Mouse (Mus musculus): ENCODE measurements around the gene Usp44. TPM values are rescaled to one million over a fixed set of nuclear protein-coding genes. Genes with fewer than 3 reads are reported as not detected.
A peak's percentile ranks its signal among the peaks of the same experiment; 100 is the strongest.
"Not testable (repeated sequence)": the region's sequence is repeated elsewhere in the genome, so short reads cannot be mapped to it uniquely, and the experiment has no call there.

The Usp44 gene
- polyA plus RNA-seq, 1 experiment: not detected

GRCm38 (mm10) chr10:93833699-93834393, 2.5 kb downstream of the Usp44 start:
- Histone ChIP-seq H3K4me1 (ENCODE audit: control insufficient read depth, insufficient read depth, low read length) (peaks cover 11% of the 10 kb centered on the region), H3K4me3 (ENCODE audit: insufficient read depth, low read depth, low read length) (peak overlapping the region; percentile 59), H3K27ac (ENCODE audit: insufficient read depth, low read depth, low read length) (no peak overlapping the region)
- TF ChIP-seq POLR2A (IDR thresholded peaks at IDR 0.05; ENCODE audit: insufficient read depth, low read depth, low read length): no peak
- WGBS: 1% methylated on average over 75 of the region's 75 CpGs

- H3K4me1 ChIP-seq (ENCODE audit: control insufficient read depth, insufficient read depth, low read length): peaks cover 11% of the 10 kb centered on the region
- WGBS: 10% methylated on average over 13 of the region's 13 CpGs
- H3K4me3 ChIP-seq (ENCODE audit: insufficient read depth, low read depth, low read length): peak overlapping the region; percentile 59
- no peak overlapping the region for H3K27ac ChIP-seq (ENCODE audit: insufficient read depth, low read depth, low read length)
- TF ChIP-seq CTCF (IDR thresholded peaks at IDR 0.05; ENCODE audit: insufficient read depth, low read depth, low read length) (no peak), POLR2A (IDR thresholded peaks at IDR 0.05; ENCODE audit: insufficient read depth, low read depth, low read length) (no peak)
These were observed 3.0 kb downstream of the Usp44 start for GRCm38 (mm10) chr10:93834394-93834745.

- not testable (repeated sequence) for H3K4me3 ChIP-seq (ENCODE audit: insufficient read depth, low read depth, low read length); H3K27ac ChIP-seq (ENCODE audit: insufficient read depth, low read depth, low read length)
- 96% methylated on average over 7 of the region's 7 CpGs for WGBS
- peaks cover 11% of the 10 kb centered on the region for H3K4me1 ChIP-seq (ENCODE audit: control insufficient read depth, insufficient read depth, low read length)
These were observed 3.8 kb downstream of the Usp44 start for GRCm38 (mm10) chr10:93835115-93835514.

GRCm38 (mm10) chr10:93846706-93847105, 15.4 kb downstream of the Usp44 start:
- TF ChIP-seq POLR2A (IDR thresholded peaks at IDR 0.05; ENCODE audit: insufficient read depth, low read depth, low read length) (no peak), CTCF (IDR thresholded peaks at IDR 0.05; ENCODE audit: insufficient read depth, low read depth, low read length) (no peak)
- H3K4me1 ChIP-seq (ENCODE audit: control insufficient read depth, insufficient read depth, low read length): no peaks in the 10 kb centered on the region
- WGBS: 97% methylated on average over 13 of the region's 13 CpGs
- no peak overlapping the region for H3K27ac ChIP-seq (ENCODE audit: insufficient read depth, low read depth, low read length)
- H3K4me3 ChIP-seq (ENCODE audit: insufficient read depth, low read depth, low read length): no peak overlapping the region

GRCm38 (mm10) chr10:93855126-93855525, 23.8 kb downstream of the Usp44 start:
- Histone ChIP-seq H3K4me1 (ENCODE audit: control insufficient read depth, insufficient read depth, low read length) (no peaks in the 10 kb centered on the region), H3K27ac (ENCODE audit: insufficient read depth, low read depth, low read length) (no peak overlapping the region), H3K4me3 (ENCODE audit: insufficient read depth, low read depth, low read length) (no peak overlapping the region)
- TF ChIP-seq POLR2A (IDR thresholded peaks at IDR 0.05; ENCODE audit: insufficient read depth, low read depth, low read length): no peak
- no peak for TF ChIP-seq CTCF (IDR thresholded peaks at IDR 0.05; ENCODE audit: insufficient read depth, low read depth, low read length)
- 86% methylated on average over 9 of the region's 9 CpGs for WGBS

- no peaks in the 10 kb centered on the region for H3K4me1 ChIP-seq (ENCODE audit: control insufficient read depth, insufficient read depth, low read length)
- no peak overlapping the region for H3K27ac ChIP-seq (ENCODE audit: insufficient read depth, low read depth, low read length)
- H3K4me3 ChIP-seq (ENCODE audit: insufficient read depth, low read depth, low read length): no peak overlapping the region
- WGBS: 85% methylated on average over 6 of the region's 6 CpGs
- TF ChIP-seq CTCF (IDR thresholded peaks at IDR 0.05; ENCODE audit: insufficient read depth, low read depth, low read length): no peak
These were observed 24.7 kb downstream of the Usp44 start for GRCm38 (mm10) chr10:93856095-93856494.

GRCm38 (mm10) chr10:93868401-93868800, 37.0 kb downstream of the Usp44 start:
- no peak for TF ChIP-seq POLR2A (IDR thresholded peaks at IDR 0.05; ENCODE audit: insufficient read depth, low read depth, low read length)
- no peak for TF ChIP-seq CTCF (IDR thresholded peaks at IDR 0.05; ENCODE audit: insufficient read depth, low read depth, low read length)
- Histone ChIP-seq H3K4me3 (ENCODE audit: insufficient read depth, low read depth, low read length) (no peak overlapping the region), H3K4me1 (ENCODE audit: control insufficient read depth, insufficient read depth, low read length) (no peaks in the 10 kb centered on the region), H3K27ac (ENCODE audit: insufficient read depth, low read depth, low read length) (no peak overlapping the region)
- WGBS: 93% methylated on average over 7 of the region's 7 CpGs

- Histone ChIP-seq H3K4me1 (ENCODE audit: control insufficient read depth, insufficient read depth, low read length) (no peaks in the 10 kb centered on the region), H3K4me3 (ENCODE audit: insufficient read depth, low read depth, low read length) (no peak overlapping the region), H3K27ac (ENCODE audit: insufficient read depth, low read depth, low read length) (no peak overlapping the region)
- no peak for TF ChIP-seq POLR2A (IDR thresholded peaks at IDR 0.05; ENCODE audit: insufficient read depth, low read depth, low read length)
- TF ChIP-seq CTCF (IDR thresholded peaks at IDR 0.05; ENCODE audit: insufficient read depth, low read depth, low read length): no peak
- WGBS: 91% methylated on average over 4 of the region's 4 CpGs
These were observed 37.5 kb downstream of the Usp44 start for GRCm38 (mm10) chr10:93868886-93869285.

- 75% methylated on average over 1 of the region's 1 CpGs for WGBS
These were observed 45.4 kb downstream of the Usp44 start for GRCm38 (mm10) chr10:93876772-93877171.

GRCm38 (mm10) chr10:93878732-93879131, 47.4 kb downstream of the Usp44 start:
- 95% methylated on average over 4 of the region's 4 CpGs for WGBS
- H3K4me3 ChIP-seq (ENCODE audit: insufficient read depth, low read depth, low read length): no peak overlapping the region
- no peak for TF ChIP-seq CTCF (IDR thresholded peaks at IDR 0.05; ENCODE audit: insufficient read depth, low read depth, low read length)
- no peak for TF ChIP-seq POLR2A (IDR thresholded peaks at IDR 0.05; ENCODE audit: insufficient read depth, low read depth, low read length)
- H3K27ac ChIP-seq (ENCODE audit: insufficient read depth, low read depth, low read length): no peak overlapping the region
- H3K4me1 ChIP-seq (ENCODE audit: control insufficient read depth, insufficient read depth, low read length): no peaks in the 10 kb centered on the region

More at GRCm38 (mm10) chr10:93876772-93877171, 45.4 kb downstream of the Usp44 start:
- TF ChIP-seq POLR2A (IDR thresholded peaks at IDR 0.05; ENCODE audit: insufficient read depth, low read depth, low read length) (no peak), CTCF (IDR thresholded peaks at IDR 0.05; ENCODE audit: insufficient read depth, low read depth, low read length) (no peak)
- no peak overlapping the region for H3K4me3 ChIP-seq (ENCODE audit: insufficient read depth, low read depth, low read length)
- no peaks in the 10 kb centered on the region for H3K4me1 ChIP-seq (ENCODE audit: control insufficient read depth, insufficient read depth, low read length)
- no peak overlapping the region for H3K27ac ChIP-seq (ENCODE audit: insufficient read depth, low read depth, low read length)

Measured in olfactory bulb, adult 2 months (tissue).